Mouse (Mus musculus): ENCODE results near the gene Gm21788. TPM values are rescaled to one million over a fixed set of nuclear protein-coding genes. Genes with fewer than 3 reads are reported as not detected.
"Not testable (repeated sequence)": the region's sequence is repeated elsewhere in the genome, so short reads cannot be mapped to it uniquely, and the experiment has no call there.

Gm21788 gene
- not detected for total RNA-seq (2021)
- long read RNA-seq, experiment 1: 0 reads
- long read RNA-seq, experiment 2: 0 reads

- DNase-seq: not testable (repeated sequence)
Measured at GRCm38 (mm10) chrY:7404710-7405109, at the start of gene Gm21788. Gene Gm21788, plus strand, starts transcription at chrY:7405010.

Other genes with a start within 250 kb of the Gm21788 start
- gene Gm21244, start 235.7 kb upstream of the Gm21788 start, total RNA-seq (2021): not detected
- gene Gm28998, start 151.2 kb upstream of the Gm21788 start, total RNA-seq (2021): not detected
- under 1 TPM in 1 of 2 experiments, not detected in 1; 0.07 TPM for gene Gm20826, start 233.5 kb downstream of the Gm21788 start, total RNA-seq (2021)